Mouse (Mus musculus) brain, embryonic 14.5 days (tissue): ENCODE results near the gene Abca7. TPM values are rescaled to one million over a fixed set of nuclear protein-coding genes. Genes with fewer than 3 reads are reported as not detected.

ENCODE experiments used
- DNase-seq: peaks from one replicate; pipeline ENCODE4 v3.0.0-alpha.2; 2011; ENCODE audit warnings: low read depth
- CTCF ChIP-seq: fragments of 200-500 bp; IDR thresholded peaks from 2 replicates; pipeline ENCODE4 v1.5.1; 2012; ENCODE audit warnings: inconsistent platforms, mild to moderate bottlenecking, moderate library complexity, borderline replicate concordance; ENCODE audit not compliant: insufficient read depth, insufficient read length; ENCODE audit errors: extremely low read depth
- POLR2A ChIP-seq: fragments of 200-500 bp; IDR thresholded peaks from 2 replicates; pipeline ENCODE4 v1.6.1; 2012; ENCODE audit warnings: mild to moderate bottlenecking, inconsistent platforms, borderline replicate concordance; ENCODE audit not compliant: poor library complexity, insufficient read depth, insufficient read length, severe bottlenecking; ENCODE audit errors: extremely low read depth
- polyA plus RNA-seq: library from polyadenylated mRNA; depleted of rRNA; stranded (reverse); fragments of >200 nt; gene quantifications from 2 replicates; pipeline ENCODE4 v1.2.3, GENCODE M21; 2012

The Abca7 gene
- polyA plus RNA-seq, 1 experiment: 12.7 TPM

GRCm38 (mm10) chr10:79997819-79998218 lies 1.5 kb downstream of the Abca7 start:
- DNase-seq: peak; percentile 86
- TF ChIP-seq CTCF: no peak
- no peak for TF ChIP-seq POLR2A

GRCm38 (mm10) chr10:80001945-80002344 lies 5.7 kb downstream of the Abca7 start:
- DNase-seq: no peak
- TF ChIP-seq CTCF (no peak), POLR2A (no peak)

GRCm38 (mm10) chr10:80002829-80003228 lies 6.5 kb downstream of the Abca7 start:
- DNase-seq: no peak
- TF ChIP-seq POLR2A: no peak
- no peak for TF ChIP-seq CTCF

GRCm38 (mm10) chr10:80003374-80004232 lies 7.3 kb downstream of the Abca7 start:
- TF ChIP-seq POLR2A: no peak
- TF ChIP-seq CTCF: no peak
- no peak for DNase-seq

- no peak for DNase-seq
- TF ChIP-seq POLR2A (no peak), CTCF (no peak)
Measured at GRCm38 (mm10) chr10:80004233-80004705, 8.0 kb downstream of the Abca7 start.

- no peak for TF ChIP-seq POLR2A
- no peak for TF ChIP-seq CTCF
- DNase-seq: no peak
Measured at GRCm38 (mm10) chr10:80011740-80012139, 15.4 kb downstream of the Abca7 start.

GRCm38 (mm10) chr10:80013609-80014008 lies 17.3 kb downstream of the Abca7 start:
- TF ChIP-seq CTCF (no peak), POLR2A (no peak)
- DNase-seq: no peak

- no peak for DNase-seq
- TF ChIP-seq POLR2A (no peak), CTCF (no peak)
Measured at GRCm38 (mm10) chr10:80014484-80015290, 18.4 kb downstream of the Abca7 start.

GRCm38 (mm10) chr10:80015583-80015982 lies 19.3 kb downstream of the Abca7 start:
- TF ChIP-seq POLR2A (no peak), CTCF (no peak)
- no peak for DNase-seq

- DNase-seq: no peak
- no peak for TF ChIP-seq POLR2A
Measured at GRCm38 (mm10) chr10:80016511-80016910, 20.2 kb downstream of the Abca7 start, which contains the start of gene Arhgap45. Arhgap45 (plus strand) TSS chr10:80016653.

- no peak for DNase-seq
- no peak for TF ChIP-seq CTCF
- no peak for TF ChIP-seq POLR2A
Measured at GRCm38 (mm10) chr10:80016931-80017330, 20.6 kb downstream of the Abca7 start.

- TF ChIP-seq POLR2A (no peak), CTCF (no peak)
- no peak for DNase-seq
Measured at GRCm38 (mm10) chr10:80017361-80017760, 21.1 kb downstream of the Abca7 start.

GRCm38 (mm10) chr10:80017771-80018170 lies 21.5 kb downstream of the Abca7 start:
- DNase-seq: no peak
- TF ChIP-seq POLR2A: no peak
- TF ChIP-seq CTCF: no peak
